Mouse (Mus musculus): ENCODE results near the gene Sorcs2.

- TF ChIP-seq POLR2A (IDR thresholded peaks at IDR 0.05; ENCODE audit: low read depth, low read length) (no peak), CTCF (IDR thresholded peaks at IDR 0.05; ENCODE audit: extremely low read depth, insufficient read depth, insufficient read length, insufficient replicate concordance) (no peak)
These were observed 63.7 kb downstream of the Sorcs2 start for GRCm38 (mm10) chr5:36334227-36334626.

Data from spleen, adult 2 months (tissue).